Mouse (Mus musculus) liver, adult (tissue): ENCODE measurements around the gene Pcbd1.
A peak's percentile ranks its signal among the peaks of the same experiment; 100 is the strongest.

Experiments used
- GATA4 ChIP-seq: IDR thresholded peaks from 2 replicates; pipeline ENCODE4 v1.6.1; 2014; ENCODE audit warnings: mild to moderate bottlenecking, low read length; ENCODE audit not compliant: insufficient replicate concordance

Pcbd1 gene

DNA sequence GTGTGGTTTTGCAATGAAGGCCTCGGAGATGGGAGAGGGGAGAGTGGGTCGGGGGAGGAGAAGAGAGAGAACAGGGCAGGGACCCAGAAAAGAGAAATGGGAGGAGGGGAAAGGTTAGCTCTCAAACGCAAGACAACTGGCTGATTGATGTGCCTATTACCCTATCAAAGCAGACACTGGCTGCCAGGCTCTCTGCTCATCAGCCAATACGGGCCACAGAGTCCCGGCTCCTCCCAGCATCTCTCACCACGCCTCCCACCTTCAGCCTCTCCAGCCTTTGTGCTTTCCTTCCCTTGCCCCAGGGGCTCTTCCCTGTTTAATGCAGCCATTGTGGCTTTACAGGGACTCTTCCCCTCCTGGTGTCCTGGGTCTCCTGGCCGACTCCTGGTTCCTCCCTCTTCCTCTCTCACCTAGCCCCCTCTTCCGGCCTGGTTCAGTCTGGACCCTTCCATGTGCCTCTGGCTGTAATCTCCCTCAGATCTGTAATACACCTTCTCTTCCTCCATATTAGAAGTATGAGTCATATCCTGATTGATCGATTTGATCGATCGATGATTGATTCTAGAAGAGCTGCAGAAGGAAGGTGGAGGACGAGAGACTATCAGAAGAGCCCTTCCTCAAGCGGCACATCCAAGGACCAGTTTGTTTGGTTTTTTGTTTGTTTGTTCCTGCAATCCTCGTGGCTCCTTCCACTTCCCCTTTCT is 8.8 kb upstream of the Pcbd1 start:
- no peak for TF ChIP-seq GATA4

DNA sequence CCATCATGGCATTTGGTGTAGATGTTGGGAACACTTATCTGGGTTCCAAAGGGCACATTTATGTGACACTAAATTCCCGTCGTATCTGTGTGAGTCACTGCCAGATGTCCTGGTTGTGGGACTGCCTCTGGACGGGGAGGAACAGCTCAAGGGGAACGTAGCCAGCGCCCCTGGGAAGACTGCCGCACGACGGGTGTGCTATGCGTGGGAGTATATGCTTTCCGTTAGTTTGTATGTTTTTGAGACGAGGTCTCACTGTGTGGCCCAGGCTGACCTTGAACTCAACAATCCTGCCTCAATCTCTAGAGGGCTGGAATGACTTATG is 8.2 kb upstream of the Pcbd1 start:
- TF ChIP-seq GATA4 = no peak

- TF ChIP-seq GATA4 = no peak
Measured at GRCm38 (mm10) chr10:61085364-61085763, 3.8 kb upstream of the Pcbd1 start.

DNA sequence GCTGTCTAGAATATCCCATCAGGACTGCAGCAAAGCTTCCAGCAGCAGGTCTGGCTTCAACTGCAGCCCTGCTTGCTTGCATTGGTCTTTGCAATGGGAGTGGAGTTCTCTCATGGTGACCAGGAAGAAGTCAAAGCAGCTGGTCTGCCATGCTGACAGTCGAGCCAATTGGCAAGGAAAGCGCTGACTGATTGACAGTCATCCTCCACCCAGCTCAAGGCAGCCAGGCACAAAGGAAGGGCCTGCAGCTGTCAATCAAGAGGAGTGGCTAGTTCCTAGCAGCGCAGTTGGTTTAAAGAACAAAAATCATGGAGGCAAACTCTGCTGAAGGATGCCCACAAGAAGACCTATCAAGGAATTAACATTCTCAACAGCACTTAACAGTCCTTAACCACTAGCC is 2.6 kb upstream of the Pcbd1 start:
- no peak for TF ChIP-seq GATA4

DNA sequence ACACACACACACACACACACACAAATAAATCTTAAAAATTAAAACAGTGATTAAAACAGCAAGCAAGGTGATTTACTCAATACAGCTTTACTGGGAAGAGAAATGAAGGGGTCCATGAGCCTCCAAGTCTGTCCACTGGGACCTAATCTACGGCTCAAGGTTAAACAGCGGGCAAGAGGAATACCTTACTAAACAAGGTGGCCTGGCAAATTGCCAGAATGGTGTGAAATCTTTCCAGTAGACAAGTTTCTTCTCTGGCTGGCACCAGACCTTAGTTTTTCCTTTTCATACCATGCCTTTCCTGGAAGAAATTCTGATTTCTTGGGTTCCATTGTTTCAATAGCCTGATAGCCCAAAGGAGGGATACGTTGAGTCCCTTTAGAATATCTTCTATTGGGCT is 663 bp upstream of the Pcbd1 start:
- no peak for TF ChIP-seq GATA4

DNA sequence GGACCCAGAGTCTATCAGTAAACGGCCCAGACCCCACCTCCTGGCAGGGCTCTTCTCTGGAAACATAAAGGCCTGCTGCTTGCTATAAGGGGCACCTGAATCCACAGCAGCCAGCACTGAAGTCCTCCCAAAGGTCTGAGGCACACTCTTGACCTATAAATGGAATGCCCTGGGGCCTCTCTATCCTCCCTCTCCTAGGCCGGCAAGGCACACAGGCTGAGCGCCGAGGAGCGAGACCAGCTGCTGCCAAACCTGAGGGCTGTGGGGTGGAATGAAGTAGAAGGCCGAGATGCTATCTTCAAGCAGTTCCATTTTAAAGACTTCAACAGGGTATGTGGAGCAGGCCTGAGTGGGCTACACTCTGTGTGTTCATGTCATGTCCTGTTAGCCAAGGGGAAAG is 2.7 kb downstream of the Pcbd1 start:
- no peak for TF ChIP-seq GATA4

GRCm38 (mm10) chr10:61103564-61104114 is 14.5 kb downstream of the Pcbd1 start:
- TF ChIP-seq GATA4 = no peak

DNA sequence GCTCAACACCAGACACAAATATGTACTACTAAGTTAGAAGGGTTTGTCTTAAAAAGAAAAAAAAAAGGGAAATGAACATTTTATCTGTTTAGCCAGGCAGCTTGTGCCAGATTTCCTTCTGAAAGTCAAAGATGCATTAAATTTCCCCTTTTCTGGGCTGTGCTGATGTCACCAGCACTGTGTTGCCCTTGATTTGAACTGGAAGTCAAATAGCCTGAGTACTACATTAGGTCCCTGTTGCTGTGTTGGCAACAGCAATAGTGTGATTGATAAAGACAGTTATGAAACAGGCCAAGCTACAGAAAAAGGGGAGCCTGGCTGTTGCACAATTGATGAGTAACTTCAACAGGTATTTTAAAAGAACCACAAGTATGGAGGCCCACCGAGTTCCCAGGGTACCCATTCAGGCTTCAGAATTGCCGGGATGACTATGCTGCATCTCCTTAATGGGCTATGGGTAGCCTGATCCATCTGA is 25.2 kb downstream of the Pcbd1 start:
- TF ChIP-seq GATA4 = no peak

GRCm38 (mm10) chr10:61123276-61123913 is 34.3 kb downstream of the Pcbd1 start:
- TF ChIP-seq GATA4 = no peak

DNA sequence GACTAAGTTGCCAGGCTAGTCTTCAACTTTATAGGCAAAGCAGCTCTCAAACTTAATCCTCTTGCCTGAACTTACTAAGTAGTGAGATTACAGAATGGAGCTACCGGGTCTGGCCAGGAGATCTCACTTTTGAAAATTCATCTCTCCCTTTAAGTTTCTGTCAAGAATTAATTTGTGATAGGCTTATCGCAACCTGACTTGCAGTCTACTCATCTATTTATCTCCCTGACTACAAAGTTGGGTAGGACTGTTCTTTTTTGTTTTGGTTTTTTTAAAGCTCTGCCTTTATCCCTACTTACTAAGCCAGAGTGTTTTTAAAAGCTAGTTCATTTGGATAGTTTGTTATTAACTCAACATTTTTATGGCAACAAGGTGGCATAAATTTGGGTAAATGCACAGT is 35.3 kb downstream of the Pcbd1 start:
- no peak for TF ChIP-seq GATA4

GRCm38 (mm10) chr10:61128701-61129365 is 39.7 kb downstream of the Pcbd1 start:
- TF ChIP-seq GATA4 = peak; percentile 98

- TF ChIP-seq GATA4 = no peak
Measured at GRCm38 (mm10) chr10:61130959-61131358, 41.8 kb downstream of the Pcbd1 start.

DNA sequence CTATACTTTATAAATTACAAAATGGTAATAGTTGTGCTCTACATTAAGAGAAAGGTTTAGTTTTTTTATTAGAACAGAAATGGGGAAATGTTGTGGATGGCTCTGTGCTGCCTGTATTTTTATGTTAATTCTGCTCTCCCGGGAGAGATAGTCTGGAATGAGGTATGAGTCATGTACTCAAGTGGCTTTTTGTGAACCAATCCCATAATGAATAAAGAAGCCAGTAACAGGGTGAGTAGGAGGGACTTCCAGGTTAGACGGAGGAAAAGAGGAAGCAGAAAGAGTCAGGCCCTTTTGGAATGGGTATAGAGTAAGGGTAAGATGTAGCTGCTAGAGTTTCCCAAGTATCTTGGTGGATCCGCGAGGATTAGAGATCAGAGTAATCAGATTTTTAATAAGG is 44.9 kb downstream of the Pcbd1 start:
- TF ChIP-seq GATA4 = no peak

GRCm38 (mm10) chr10:61135226-61135839 is 46.2 kb downstream of the Pcbd1 start:
- no peak for TF ChIP-seq GATA4

DNA sequence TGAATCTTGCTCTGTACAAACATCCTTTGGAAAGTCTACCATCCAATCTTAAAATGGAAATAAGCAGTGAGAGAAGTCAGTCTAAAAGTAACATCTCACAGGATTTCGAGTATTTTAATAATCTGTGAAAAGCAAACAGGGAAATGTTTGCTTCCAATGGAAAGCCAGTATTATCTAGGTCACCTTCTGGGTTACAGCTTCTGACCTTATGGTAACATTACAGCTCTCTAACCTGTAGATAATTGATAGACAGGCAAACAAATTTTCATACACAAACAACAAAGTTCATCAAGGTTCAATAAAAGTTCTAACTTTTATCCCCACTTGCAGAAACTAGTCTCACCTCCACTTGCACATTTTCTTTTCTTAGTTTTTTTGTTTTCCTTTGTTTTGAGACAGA is 48.4 kb downstream of the Pcbd1 start:
- TF ChIP-seq GATA4 = no peak

GRCm38 (mm10) chr10:61143343-61143742 is 54.2 kb downstream of the Pcbd1 start:
- no peak for TF ChIP-seq GATA4
